ENCODE assay signal across 8 mouse cellular contexts in the genomic region with DNA sequence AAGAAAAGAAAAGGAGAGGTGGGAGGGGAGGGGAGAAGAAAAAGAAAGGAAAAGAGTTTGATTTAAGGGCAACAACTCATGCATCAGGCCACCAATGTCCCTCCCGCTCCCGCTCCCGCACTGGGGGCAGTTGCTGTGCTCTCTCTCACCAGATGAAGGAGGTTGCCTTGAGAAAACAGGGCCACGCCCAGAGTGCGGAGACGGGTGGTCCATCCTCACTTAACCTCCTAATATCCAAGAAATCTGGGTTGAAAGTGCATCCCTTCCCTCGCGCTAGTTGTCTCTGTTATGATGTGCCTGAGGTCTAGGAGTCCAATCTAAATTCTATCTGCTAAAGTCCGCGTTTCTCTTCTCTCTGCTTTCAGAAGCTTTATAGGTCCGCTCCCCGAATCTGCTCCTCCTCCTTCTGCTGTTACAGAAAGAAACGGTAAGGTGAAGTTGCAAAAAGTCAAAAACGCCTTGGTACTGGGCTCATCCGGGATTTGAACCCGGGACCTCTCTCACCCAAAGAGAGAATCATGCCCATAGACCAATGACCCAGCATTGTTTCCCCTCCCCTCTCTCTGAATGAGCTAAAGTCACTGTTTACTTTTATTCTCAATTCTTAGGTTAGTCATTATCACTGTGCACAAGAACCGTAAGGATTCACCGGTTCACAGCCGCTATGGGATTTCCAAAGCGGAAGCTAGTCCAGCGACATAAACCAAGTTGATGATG. TPM values are rescaled to one million over a fixed set of nuclear protein-coding genes. Genes with fewer than 3 reads are reported as not detected.
DNase-seq lines count a peak whose midpoint lies in the region; ATAC-seq and TF ChIP-seq lines count a peak whose summit lies in the region.

No protein-coding gene starts in this region.

- H3K9me3 ChIP-seq in erythroblast, embryonic 14.5 days (ENCODE audit: control insufficient read depth, low read length), result no peaks in the 10 kb centered on the region
- no peaks in the 10 kb centered on the region for H3K9me3 ChIP-seq in megakaryocyte, embryonic 14.5 days
- H3K9me3 ChIP-seq in intestine, embryonic 14.5 days (ENCODE audit: control insufficient read depth, low read length), result no peaks in the 10 kb centered on the region

- H3K4me2 ChIP-seq in intestine, embryonic 14.5 days (ENCODE audit: low read length), result peak overlapping the region; percentile 54
- H3K4me2 ChIP-seq in myocyte (ENCODE audit: low read depth), result peak overlapping the region; percentile 73

- H3K4me3 ChIP-seq in erythroblast, embryonic 14.5 days (replicated peaks), result peak overlapping the region; percentile 61
- peak overlapping the region; percentile 90 for H3K4me3 ChIP-seq in megakaryocyte, embryonic 14.5 days (replicated peaks)
- H3K4me3 ChIP-seq in intestine, embryonic 14.5 days (ENCODE audit: low read depth, low read length), result peak overlapping the region; percentile 31
- H3K4me3 ChIP-seq in myocyte, result peak overlapping the region; percentile 20

- ATAC-seq in erythroblast, adult 5-6 weeks (replicated peaks; ENCODE audit: low FRiP score, poor library complexity, severe bottlenecking), result no peak
- no peak for ATAC-seq in megakaryocyte, adult 5-6 weeks (ENCODE audit: poor library complexity, severe bottlenecking)
- ATAC-seq in intestine, embryonic 14.5 days (replicated peaks; ENCODE audit: low FRiP score, low TSS enrichment, low read depth), result no peak

- no peaks in the 10 kb centered on the region for H3K79me2 ChIP-seq in myocyte (ENCODE audit: control insufficient read depth, insufficient read depth)

- H3K36me3 ChIP-seq in erythroblast, embryonic 14.5 days (ENCODE audit: control insufficient read depth), result no peaks in the 10 kb centered on the region
- H3K36me3 ChIP-seq in megakaryocyte, embryonic 14.5 days (replicated peaks; ENCODE audit: low read length), result no peaks in the 10 kb centered on the region
- no peaks in the 10 kb centered on the region for H3K36me3 ChIP-seq in intestine, embryonic 14.5 days (ENCODE audit: control insufficient read depth, insufficient read depth, low read length)
- no peaks in the 10 kb centered on the region for H3K36me3 ChIP-seq in myocyte (ENCODE audit: control insufficient read depth, insufficient read depth)

- H3K27me3 ChIP-seq in erythroblast, embryonic 14.5 days (ENCODE audit: control insufficient read depth), result peaks cover 12% of the 10 kb centered on the region
- H3K27me3 ChIP-seq in megakaryocyte, embryonic 14.5 days (replicated peaks), result peaks cover 42% of the 10 kb centered on the region
- peaks cover 54% of the 10 kb centered on the region for H3K27me3 ChIP-seq in intestine, embryonic 14.5 days (replicated peaks; ENCODE audit: control insufficient read depth, insufficient read depth, low read length)
- no peaks in the 10 kb centered on the region for H3K27me3 ChIP-seq in myocyte (ENCODE audit: control insufficient read depth, insufficient read depth, insufficient read length)

- H3ac ChIP-seq in myocyte (ENCODE audit: control insufficient read depth, insufficient read length), result no peak overlapping the region

- DNase-seq in intestine, embryonic 14.5 days (ENCODE audit: low spot score), result no peak
- no peak for DNase-seq in thymus, postnatal 4 days
- no peak for DNase-seq in adrenal gland, adult 2 months

- peaks cover 54% of the 10 kb centered on the region for H3K4me1 ChIP-seq in erythroblast, embryonic 14.5 days (ENCODE audit: control insufficient read depth)
- H3K4me1 ChIP-seq in megakaryocyte, embryonic 14.5 days, result peaks cover 57% of the 10 kb centered on the region
- no peaks in the 10 kb centered on the region; the same call in 1 of the 2 replicates for H3K4me1 ChIP-seq in intestine, embryonic 14.5 days (replicated peaks; ENCODE audit: control insufficient read depth, insufficient read depth, low read length)

- 10% methylated on average over 21 of the region's 21 CpGs for WGBS in intestine, embryonic 14.5 days

- no peak overlapping the region for H3K27ac ChIP-seq in intestine, embryonic 14.5 days (ENCODE audit: low read depth)

- TF ChIP-seq POLR2A in myocyte (IDR thresholded peaks at IDR 0.05; ENCODE audit: insufficient read length, low read depth), result no peak

- no peak overlapping the region; the same call in 1 of the 2 replicates for H3K9ac ChIP-seq in intestine, embryonic 14.5 days (ENCODE audit: low read length)

TF ChIP-seq in myocyte, 11 proteins besides CTCF, POLR2A, EP300 and RAD21:
- TF ChIP-seq MYOG (IDR thresholded peaks at IDR 0.05; ENCODE audit: control insufficient read depth in 1 of 3, insufficient read depth in 1 of 3, insufficient read length in 2 of 3, low read depth in 2 of 3), result no peak
- TF ChIP-seq SRF (IDR thresholded peaks at IDR 0.05; ENCODE audit: control insufficient read depth, insufficient read length, low read depth), result no peak
- no peak for TF ChIP-seq MYOD1 (IDR thresholded peaks at IDR 0.05; ENCODE audit: control insufficient read depth in 1 of 3, insufficient read length in 2 of 3, low read depth in 2 of 3)
- no peak for TF ChIP-seq MAX (IDR thresholded peaks at IDR 0.05; ENCODE audit: low read depth)
- no peak for TF ChIP-seq CEBPB (IDR thresholded peaks at IDR 0.05; ENCODE audit: insufficient read depth, poor library complexity, severe bottlenecking)
- TF ChIP-seq USF1 (IDR thresholded peaks at IDR 0.05; ENCODE audit: low read depth), result no peak
- TF ChIP-seq TCF3 (IDR thresholded peaks at IDR 0.05; ENCODE audit: insufficient read length, low read depth), result no peak
- no peak for TF ChIP-seq TCF12 (IDR thresholded peaks at IDR 0.05; ENCODE audit: insufficient read depth, poor library complexity, severe bottlenecking)
- TF ChIP-seq REST (IDR thresholded peaks at IDR 0.05; ENCODE audit: insufficient read depth, insufficient read length), result no peak
- TF ChIP-seq E2F4 (IDR thresholded peaks at IDR 0.05; ENCODE audit: insufficient read depth), result no peak
- TF ChIP-seq POLR2AphosphoS2 (IDR thresholded peaks at IDR 0.05; ENCODE audit: insufficient read length, low read depth), result no peak

RNA-seq across cellular contexts. Expression of a gene that starts 25.6 kb away (rescaled TPM):
- 0.22 and 0.26 TPM in 2 replicates for polyA plus RNA-seq in erythroblast, embryonic 14.5 days (2012)
- total RNA-seq in erythroblast, adult 5-6 weeks (2015; ENCODE audit: low replicate concordance), result 1.7 and 2.5 TPM in 2 replicates
- 0.34 and 2.5 TPM in 2 replicates for total RNA-seq in erythroblast, adult 5-6 weeks (2017; ENCODE audit: low replicate concordance)
- polyA plus RNA-seq in megakaryocyte, embryonic 14.5 days (2012; ENCODE audit: insufficient read depth, low replicate concordance), result 4.9 and 8.0 TPM in 2 replicates
- 2.1 and 2.4 TPM in 2 replicates for total RNA-seq in megakaryocyte, adult 5-6 weeks (2015)
- total RNA-seq in megakaryocyte, adult 5-6 weeks (2017), result 2.7 and 4.7 TPM in 2 replicates
- polyA plus RNA-seq in intestine, embryonic 14.5 days (2014; fragmentation: Nextera tagmentation; extraction: Ambion mirVana), result 19.1 and 19.7 TPM in 2 replicates
- 9.9 TPM for polyA plus RNA-seq in myocyte (2012; fragmentation: generic; extraction: Trizol)
- total RNA-seq in adrenal gland, adult 2 months (2021), result 10 to 100 TPM; 11.0 to 11.6 TPM
- polyA plus RNA-seq in adrenal gland, adult 2 months (2012; rRNA removed), result 25.5 and 28.1 TPM in 2 replicates

RNA-seq across cellular contexts. Expression of a gene that starts 59.0 kb away (rescaled TPM):
- polyA plus RNA-seq in erythroblast, embryonic 14.5 days (2012), result under 0.01 TPM in 1 of 2 replicates, not detected in the other
- total RNA-seq in erythroblast, adult 5-6 weeks (2015; ENCODE audit: low replicate concordance), result not detected in 2 replicates
- not detected in 2 replicates for total RNA-seq in erythroblast, adult 5-6 weeks (2017; ENCODE audit: low replicate concordance)
- polyA plus RNA-seq in megakaryocyte, embryonic 14.5 days (2012; ENCODE audit: insufficient read depth, low replicate concordance), result 0.01 TPM in 1 of 2 replicates, not detected in the other
- not detected in 2 replicates for total RNA-seq in megakaryocyte, adult 5-6 weeks (2015)
- total RNA-seq in megakaryocyte, adult 5-6 weeks (2017), result not detected in 2 replicates
- polyA plus RNA-seq in intestine, embryonic 14.5 days (2014; fragmentation: Nextera tagmentation; extraction: Ambion mirVana), result not detected in 2 replicates
- polyA plus RNA-seq in myocyte (2012; fragmentation: generic; extraction: Trizol), result not detected
- not detected for total RNA-seq in adrenal gland, adult 2 months (2021)
- polyA plus RNA-seq in adrenal gland, adult 2 months (2012; rRNA removed), result not detected in 2 replicates

Comparison
In these comparisons a context has a peak if more than half of its experiments do, and no peak if none do; other contexts are left out.
1. H3K4me3 ChIP-seq: peak in every context shown above with its lines; median percentile 90 in megakaryocyte, embryonic 14.5 days; 61 in erythroblast, embryonic 14.5 days; 31 in intestine, embryonic 14.5 days; 20 in myocyte.